Mouse (Mus musculus): ENCODE measurements at regions not wholly inside any gene's neighbourhood (a gene's known extent, or its start where the extent isn't known, plus 50 kb on each side); places are given as distances from the start of the nearest gene placed in this dataset.

GRCm38 (mm10) chr5:4535951-4536350, 221.9 kb downstream of the Fzd1 start:
- H3K9ac ChIP-seq (ENCODE audit: low read depth, low read length): no peak overlapping the region
- H3K27ac ChIP-seq (ENCODE audit: low read depth, low read length): no peak overlapping the region
- TF ChIP-seq CTCF (IDR thresholded peaks at IDR 0.05; ENCODE audit: low read depth): no peak
- no peaks in the 10 kb centered on the region for H3K27me3 ChIP-seq (replicated peaks; ENCODE audit: control insufficient read depth, insufficient read depth, low read length)
- H3K36me3 ChIP-seq (ENCODE audit: control insufficient read depth, insufficient read depth): no peaks in the 10 kb centered on the region
- no peak for ATAC-seq
- no peaks in the 10 kb centered on the region for H3K4me1 ChIP-seq (replicated peaks; ENCODE audit: control insufficient read depth, insufficient read depth, low read length)
- H3K4me2 ChIP-seq (replicated peaks; ENCODE audit: low read depth): no peak overlapping the region
- no peaks in the 10 kb centered on the region for H3K9me3 ChIP-seq (ENCODE audit: control insufficient read depth)
- WGBS: 54% methylated on average over 8 of the region's 8 CpGs
- no peak overlapping the region for H3K4me3 ChIP-seq (ENCODE audit: low read depth, low read length)

GRCm38 (mm10) chr5:4534512-4534911, 223.3 kb downstream of the Fzd1 start:
- no peak overlapping the region for H3K27ac ChIP-seq (ENCODE audit: low read depth, low read length)
- H3K4me1 ChIP-seq (replicated peaks; ENCODE audit: control insufficient read depth, insufficient read depth, low read length): no peaks in the 10 kb centered on the region
- no peaks in the 10 kb centered on the region for H3K27me3 ChIP-seq (replicated peaks; ENCODE audit: control insufficient read depth, insufficient read depth, low read length)
- H3K9ac ChIP-seq (ENCODE audit: low read depth, low read length): no peak overlapping the region
- H3K9me3 ChIP-seq (ENCODE audit: control insufficient read depth): no peaks in the 10 kb centered on the region
- H3K4me2 ChIP-seq (replicated peaks; ENCODE audit: low read depth): no peak overlapping the region
- H3K4me3 ChIP-seq (ENCODE audit: low read depth, low read length): no peak overlapping the region
- no peak for ATAC-seq
- TF ChIP-seq CTCF (IDR thresholded peaks at IDR 0.05; ENCODE audit: low read depth): no peak
- WGBS: 78% methylated on average over 2 of the region's 2 CpGs
- no peaks in the 10 kb centered on the region for H3K36me3 ChIP-seq (ENCODE audit: control insufficient read depth, insufficient read depth)

- no peak overlapping the region for H3K4me2 ChIP-seq (replicated peaks; ENCODE audit: low read depth)
- ATAC-seq: no peak
- 47% methylated on average over 10 of the region's 10 CpGs for WGBS
- H3K27me3 ChIP-seq (replicated peaks; ENCODE audit: control insufficient read depth, insufficient read depth, low read length): no peaks in the 10 kb centered on the region
- H3K4me3 ChIP-seq (ENCODE audit: low read depth, low read length): no peak overlapping the region
- no peaks in the 10 kb centered on the region for H3K4me1 ChIP-seq (replicated peaks; ENCODE audit: control insufficient read depth, insufficient read depth, low read length)
- H3K36me3 ChIP-seq (ENCODE audit: control insufficient read depth, insufficient read depth): no peaks in the 10 kb centered on the region
- H3K9me3 ChIP-seq (ENCODE audit: control insufficient read depth): no peaks in the 10 kb centered on the region
- TF ChIP-seq CTCF (IDR thresholded peaks at IDR 0.05; ENCODE audit: low read depth): no peak
- H3K9ac ChIP-seq (ENCODE audit: low read depth, low read length): no peak overlapping the region
- no peak overlapping the region for H3K27ac ChIP-seq (ENCODE audit: low read depth, low read length)
These were observed 227.4 kb downstream of the Fzd1 start for GRCm38 (mm10) chr5:4530236-4531067.

GRCm38 (mm10) chr5:4526042-4526815, 231.6 kb downstream of the Fzd1 start:
- H3K4me2 ChIP-seq (replicated peaks; ENCODE audit: low read depth): no peak overlapping the region
- WGBS: 78% methylated on average over 9 of the region's 9 CpGs
- no peaks in the 10 kb centered on the region for H3K9me3 ChIP-seq (ENCODE audit: control insufficient read depth)
- no peak overlapping the region for H3K4me3 ChIP-seq (ENCODE audit: low read depth, low read length)
- no peaks in the 10 kb centered on the region for H3K27me3 ChIP-seq (replicated peaks; ENCODE audit: control insufficient read depth, insufficient read depth, low read length)
- no peak overlapping the region for H3K9ac ChIP-seq (ENCODE audit: low read depth, low read length)
- H3K36me3 ChIP-seq (ENCODE audit: control insufficient read depth, insufficient read depth): no peaks in the 10 kb centered on the region
- TF ChIP-seq CTCF (IDR thresholded peaks at IDR 0.05; ENCODE audit: low read depth): no peak
- ATAC-seq: no peak
- no peak overlapping the region for H3K27ac ChIP-seq (ENCODE audit: low read depth, low read length)
- H3K4me1 ChIP-seq (replicated peaks; ENCODE audit: control insufficient read depth, insufficient read depth, low read length): no peaks in the 10 kb centered on the region

GRCm38 (mm10) chr5:4500599-4500998, 257.2 kb downstream of the Fzd1 start:
- Histone ChIP-seq H3K4me3 (ENCODE audit: low read depth, low read length) (no peak overlapping the region), H3K9ac (ENCODE audit: low read depth, low read length) (no peak overlapping the region), H3K27ac (ENCODE audit: low read depth, low read length) (no peak overlapping the region), H3K4me2 (replicated peaks; ENCODE audit: low read depth) (no peak overlapping the region), H3K4me1 (replicated peaks; ENCODE audit: control insufficient read depth, insufficient read depth, low read length) (0 out of 2 replicates have a peak, but pooled peaks cover 3% of the 10 kb centered on the region), H3K27me3 (replicated peaks; ENCODE audit: control insufficient read depth, insufficient read depth, low read length) (no peaks in the 10 kb centered on the region), H3K36me3 (ENCODE audit: control insufficient read depth, insufficient read depth) (no peaks in the 10 kb centered on the region), H3K9me3 (ENCODE audit: control insufficient read depth) (no peaks in the 10 kb centered on the region)
- no peak for TF ChIP-seq CTCF (IDR thresholded peaks at IDR 0.05; ENCODE audit: low read depth)
- ATAC-seq: no peak
- 72% methylated on average over 3 of the region's 3 CpGs for WGBS

GRCm38 (mm10) chr5:4499036-4499435, 258.8 kb downstream of the Fzd1 start:
- Histone ChIP-seq H3K4me3 (ENCODE audit: low read depth, low read length) (no peak overlapping the region), H3K36me3 (ENCODE audit: control insufficient read depth, insufficient read depth) (no peaks in the 10 kb centered on the region), H3K27me3 (replicated peaks; ENCODE audit: control insufficient read depth, insufficient read depth, low read length) (no peaks in the 10 kb centered on the region), H3K27ac (ENCODE audit: low read depth, low read length) (no peak overlapping the region), H3K9ac (ENCODE audit: low read depth, low read length) (no peak overlapping the region), H3K4me2 (replicated peaks; ENCODE audit: low read depth) (no peak overlapping the region), H3K9me3 (ENCODE audit: control insufficient read depth) (no peaks in the 10 kb centered on the region), H3K4me1 (replicated peaks; ENCODE audit: control insufficient read depth, insufficient read depth, low read length) (0 out of 2 replicates have a peak, but pooled peaks cover 3% of the 10 kb centered on the region)
- ATAC-seq: no peak
- WGBS: 13% methylated on average over 4 of the region's 4 CpGs
- TF ChIP-seq CTCF (IDR thresholded peaks at IDR 0.05; ENCODE audit: low read depth): no peak

Measured in intestine, postnatal 0 days (tissue).